Mouse (Mus musculus) lung, adult 2 months (tissue): Measurements from ENCODE around the gene Ankrd13c. TPM values are rescaled to one million over a fixed set of nuclear protein-coding genes. Genes with fewer than 3 reads are reported as not detected.

Experiments
- DNase-seq: peaks from one replicate; pipeline ENCODE4 v3.0.0; 2022
- H3K4me1 ChIP-seq: fragments of 200-500 bp; 2 replicates; pipeline ENCODE4 v1.6.1; 2011; ENCODE audit warnings: low read length; ENCODE audit not compliant: control insufficient read depth, insufficient read depth
- H3K4me3 ChIP-seq: fragments of 200-500 bp; replicated peaks from 2 replicates; pipeline ENCODE3; 2011; ENCODE audit warnings: low read depth, mild to moderate bottlenecking, control low read depth, low read length; ENCODE audit errors: extremely low read depth
- CTCF ChIP-seq: fragments of 200-500 bp; IDR thresholded peaks from 2 replicates; pipeline ENCODE4 v1.5.1; 2011; ENCODE audit warnings: mild to moderate bottlenecking, low read length, control low read depth; ENCODE audit not compliant: insufficient read depth
- POLR2A ChIP-seq: fragments of 200-500 bp; IDR thresholded peaks from 2 replicates; pipeline ENCODE4 v1.6.1; 2011; ENCODE audit warnings: low read depth, mild to moderate bottlenecking, control low read depth, low read length, borderline replicate concordance; ENCODE audit errors: extremely low read depth
- WGBS: fragments of 180-500 bp; shearing (Covaris S2); methylation state at CpG from one replicate; pipeline ENCODE4 v1.1.7; 2018; 5-methylcytosine and 5-hydroxymethylcytosine counted together
- polyA plus RNA-seq: library from polyadenylated mRNA; depleted of rRNA; stranded (reverse); fragments of >200 nt; gene quantifications from 2 replicates; pipeline ENCODE4 v1.2.3, GENCODE M21; 2012; rRNA removed

Gene Ankrd13c
- 18.3 and 27.6 TPM in 2 replicates for polyA plus RNA-seq

- WGBS: under 1% methylated on average over 45 of the region's 45 CpGs
- DNase-seq: peak; percentile 93
- no peak for TF ChIP-seq CTCF
- peak; percentile 84 for TF ChIP-seq POLR2A
- Histone ChIP-seq H3K4me1 (peaks cover 2% of the 10 kb centered on the region; the same call in 1 of the 2 replicates), H3K4me3 (peak within 1 kb of the TSS; percentile 76)
Observed at GRCm38 (mm10) chr3:157946843-157947358, at the start of gene Ankrd13c. Gene Ankrd13c (plus strand): TSS chr3:157947239.

- DNase-seq: no peak
- 85% methylated on average over 3 of the region's 3 CpGs for WGBS
- H3K4me1 ChIP-seq: no peaks in the 10 kb centered on the region
- TF ChIP-seq CTCF (no peak), POLR2A (no peak)
- no peak overlapping the region for H3K4me3 ChIP-seq
Observed at GRCm38 (mm10) chr3:157897645-157898044, 49.4 kb upstream of the Ankrd13c start.

- no peak for DNase-seq
- WGBS: 89% methylated on average over 1 of the region's 1 CpGs
- no peaks in the 10 kb centered on the region for H3K4me1 ChIP-seq
- TF ChIP-seq POLR2A (no peak), CTCF (no peak)
- H3K4me3 ChIP-seq: no peak overlapping the region
Observed at GRCm38 (mm10) chr3:157899986-157900385, 47.1 kb upstream of the Ankrd13c start.

GRCm38 (mm10) chr3:157901721-157902120 is 45.3 kb upstream of the Ankrd13c start:
- Histone ChIP-seq H3K4me3 (no peak overlapping the region), H3K4me1 (no peaks in the 10 kb centered on the region)
- no peak for DNase-seq
- WGBS: 85% methylated on average over 5 of the region's 5 CpGs
- no peak for TF ChIP-seq POLR2A
- TF ChIP-seq CTCF: no peak

- WGBS: 48% methylated on average over 3 of the region's 3 CpGs
- H3K4me1 ChIP-seq: no peaks in the 10 kb centered on the region
- no peak overlapping the region for H3K4me3 ChIP-seq
- TF ChIP-seq POLR2A (no peak), CTCF (no peak)
- DNase-seq: no peak
Observed at GRCm38 (mm10) chr3:157908166-157908565, 38.9 kb upstream of the Ankrd13c start.

GRCm38 (mm10) chr3:157910262-157910661 is 36.8 kb upstream of the Ankrd13c start:
- 76% methylated on average over 3 of the region's 3 CpGs for WGBS
- Histone ChIP-seq H3K4me3 (no peak overlapping the region), H3K4me1 (no peaks in the 10 kb centered on the region)
- no peak for TF ChIP-seq POLR2A
- no peak for TF ChIP-seq CTCF
- no peak for DNase-seq

GRCm38 (mm10) chr3:157912155-157912554 is 34.9 kb upstream of the Ankrd13c start:
- no peaks in the 10 kb centered on the region for H3K4me1 ChIP-seq
- 72% methylated on average over 2 of the region's 2 CpGs for WGBS
- no peak overlapping the region for H3K4me3 ChIP-seq
- no peak for TF ChIP-seq POLR2A
- no peak for TF ChIP-seq CTCF
- no peak for DNase-seq

GRCm38 (mm10) chr3:157916336-157916735 is 30.7 kb upstream of the Ankrd13c start:
- TF ChIP-seq CTCF (no peak), POLR2A (no peak)
- 87% methylated on average over 4 of the region's 4 CpGs for WGBS
- no peaks in the 10 kb centered on the region for H3K4me1 ChIP-seq

GRCm38 (mm10) chr3:157921376-157921775 is 25.7 kb upstream of the Ankrd13c start:
- no peak for DNase-seq
- H3K4me3 ChIP-seq: no peak overlapping the region
- TF ChIP-seq CTCF (no peak), POLR2A (no peak)

More at GRCm38 (mm10) chr3:157916336-157916735, 30.7 kb upstream of the Ankrd13c start:
- no peak for DNase-seq
- H3K4me3 ChIP-seq: no peak overlapping the region

GRCm38 (mm10) chr3:157923268-157923835 is 23.7 kb upstream of the Ankrd13c start:
- H3K4me3 ChIP-seq: no peak overlapping the region
- 83% methylated on average over 3 of the region's 3 CpGs for WGBS
- DNase-seq: no peak

More at GRCm38 (mm10) chr3:157921376-157921775, 25.7 kb upstream of the Ankrd13c start:
- 80% methylated on average over 2 of the region's 2 CpGs for WGBS
- no peaks in the 10 kb centered on the region for H3K4me1 ChIP-seq

More at GRCm38 (mm10) chr3:157923268-157923835, 23.7 kb upstream of the Ankrd13c start:
- TF ChIP-seq POLR2A: no peak
- TF ChIP-seq CTCF: no peak
- H3K4me1 ChIP-seq: no peaks in the 10 kb centered on the region
